ENCODE assay signal across 14 mouse cellular contexts in the genomic region with DNA sequence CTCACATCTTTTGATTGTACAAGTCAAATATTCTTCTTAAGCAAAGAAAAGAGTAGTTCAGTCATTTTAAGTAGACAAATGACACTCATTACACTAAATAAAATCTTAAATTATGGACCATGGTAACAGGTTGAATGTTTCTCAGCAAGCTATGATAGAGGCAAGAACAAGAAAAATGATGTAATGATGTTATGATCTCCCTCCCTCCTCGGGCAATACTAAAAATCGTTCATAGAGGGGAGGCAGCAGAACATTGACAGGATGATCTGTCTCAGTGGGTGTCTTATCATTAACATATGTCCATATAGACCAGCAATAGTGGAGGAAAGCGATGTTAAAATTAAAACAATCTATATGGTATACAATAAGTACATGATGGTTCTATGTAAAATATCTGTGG. TPM values are rescaled to one million over a fixed set of nuclear protein-coding genes. Genes with fewer than 3 reads are reported as not detected.
DNase-seq lines count a peak whose midpoint lies in the region; ATAC-seq lines count a peak whose summit lies in the region.
"Had no signal": no experiment of that assay in that cellular context is flagged by ENCODE, and none has a peak within 500 bp of the region (broad histone marks: within the 10 kb centered on the region; RNA-seq: fewer than 3 reads in every experiment).

No protein-coding gene starts in this region.

- no peaks in the 10 kb centered on the region for H3K9me3 ChIP-seq in forebrain, embryonic 12.5 days
- H3K9me3 ChIP-seq in hindbrain, embryonic 16.5 days (ENCODE audit: control insufficient read depth, low read length): no peaks in the 10 kb centered on the region
- H3K9me3 ChIP-seq in neural tube, embryonic 14.5 days (ENCODE audit: control insufficient read depth, low read length): no peaks in the 10 kb centered on the region
- no peaks in the 10 kb centered on the region for H3K9me3 ChIP-seq in kidney, embryonic 14.5 days (ENCODE audit: control insufficient read depth, low read length)
- H3K9me3 ChIP-seq: embryonic facial prominence, embryonic 12.5 days; liver, embryonic 13.5 days had no signal

- whole genome bisulfite sequencing in forebrain, embryonic 12.5 days: 70% methylated on average over 3 of the region's 3 CpGs
- 23% methylated on average over 3 of the region's 3 CpGs for WGBS in hindbrain, embryonic 16.5 days
- WGBS in neural tube, embryonic 14.5 days: 49% methylated on average over 3 of the region's 3 CpGs
- 83% methylated on average over 3 of the region's 3 CpGs for WGBS in kidney, embryonic 14.5 days

- intact Hi-C loops in left cerebral cortex, postnatal 14 days (cut with DNase I): loop anchor here (5.0 kb wide), 3 partner anchors 81 to 219 kb away; no protein-coding TSS in a partner anchor

- H3K27me3 ChIP-seq in forebrain, embryonic 12.5 days: no peaks in the 10 kb centered on the region
- no peaks in the 10 kb centered on the region for H3K27me3 ChIP-seq in hindbrain, embryonic 16.5 days (replicated peaks; ENCODE audit: control insufficient read depth, insufficient read depth, low read length)
- H3K27me3 ChIP-seq in neural tube, embryonic 14.5 days (ENCODE audit: control insufficient read depth, insufficient read depth, low read length): no peaks in the 10 kb centered on the region
- H3K27me3 ChIP-seq in kidney, embryonic 14.5 days (ENCODE audit: control insufficient read depth, insufficient read depth, low read length): no peaks in the 10 kb centered on the region
- H3K27me3 ChIP-seq: embryonic facial prominence, embryonic 12.5 days; liver, embryonic 13.5 days had no signal

- H3K9ac ChIP-seq in forebrain, embryonic 12.5 days: no peak overlapping the region
- peak overlapping the region; percentile 57 for H3K9ac ChIP-seq in hindbrain, embryonic 16.5 days (ENCODE audit: low read depth, low read length)
- peak overlapping the region; percentile 54 for H3K9ac ChIP-seq in neural tube, embryonic 14.5 days (replicated peaks; ENCODE audit: low read depth, low read length)
- H3K9ac ChIP-seq in kidney, embryonic 14.5 days (ENCODE audit: low read depth, low read length): no peak overlapping the region
- H3K9ac ChIP-seq: embryonic facial prominence, embryonic 12.5 days; liver, embryonic 13.5 days had no signal

- no peak overlapping the region for H3K27ac ChIP-seq in forebrain, embryonic 12.5 days
- H3K27ac ChIP-seq in hindbrain, embryonic 16.5 days (ENCODE audit: low read depth, low read length): no peak overlapping the region
- no peak overlapping the region for H3K27ac ChIP-seq in neural tube, embryonic 14.5 days (ENCODE audit: low read depth, low read length)
- no peak overlapping the region for H3K27ac ChIP-seq in kidney, embryonic 14.5 days (ENCODE audit: low read depth, low read length)
- H3K27ac ChIP-seq: embryonic facial prominence, embryonic 12.5 days; liver, embryonic 13.5 days had no signal

- no peaks in the 10 kb centered on the region for H3K36me3 ChIP-seq in forebrain, embryonic 12.5 days (replicated peaks)
- H3K36me3 ChIP-seq in hindbrain, embryonic 16.5 days (ENCODE audit: control insufficient read depth, insufficient read depth, low read length): no peaks in the 10 kb centered on the region
- H3K36me3 ChIP-seq in neural tube, embryonic 14.5 days (ENCODE audit: control insufficient read depth, insufficient read depth, low read length): no peaks in the 10 kb centered on the region
- H3K36me3 ChIP-seq in kidney, embryonic 14.5 days (ENCODE audit: control insufficient read depth, insufficient read depth, low read length): no peaks in the 10 kb centered on the region
- H3K36me3 ChIP-seq: embryonic facial prominence, embryonic 12.5 days; liver, embryonic 13.5 days had no signal

- DNase-seq in left cerebral cortex, postnatal 14 days (ENCODE audit: low spot score in 2 of 2): peak; percentile 37 to 52
- DNase-seq in left cerebral cortex, adult 11 months (ENCODE audit: low spot score): no peak
- no peak for DNase-seq in spleen, adult 18-20 months
- no peak for DNase-seq in embryo, embryonic 10.5 days (ENCODE audit: low spot score)
- DNase-seq: heart, postnatal 14 days; kidney, adult 18-20 months; liver, embryonic 13.5 days; lung, postnatal 36 days had no signal

- H3K4me1 ChIP-seq in forebrain, embryonic 12.5 days: peaks cover 10% of the 10 kb centered on the region
- H3K4me1 ChIP-seq in hindbrain, embryonic 16.5 days (ENCODE audit: control insufficient read depth, insufficient read depth, low read depth, low read length): peaks cover 4% of the 10 kb centered on the region
- peaks cover 8% of the 10 kb centered on the region; the same call in 1 of the 2 replicates for H3K4me1 ChIP-seq in neural tube, embryonic 14.5 days (ENCODE audit: control insufficient read depth, insufficient read depth, low read length)
- no peaks in the 10 kb centered on the region for H3K4me1 ChIP-seq in kidney, embryonic 14.5 days (ENCODE audit: control insufficient read depth, insufficient read depth, low read length)
- H3K4me1 ChIP-seq: embryonic facial prominence, embryonic 12.5 days; liver, embryonic 13.5 days had no signal

- H3K4me2 ChIP-seq in forebrain, embryonic 12.5 days: peak overlapping the region; percentile 43
- H3K4me2 ChIP-seq in hindbrain, embryonic 16.5 days (ENCODE audit: low read length): peak overlapping the region; percentile 43
- H3K4me2 ChIP-seq in neural tube, embryonic 14.5 days (ENCODE audit: low read depth, low read length): peak overlapping the region; percentile 51
- H3K4me2 ChIP-seq in kidney, embryonic 14.5 days (replicated peaks; ENCODE audit: low read depth, low read length): no peak overlapping the region
- H3K4me2 ChIP-seq: embryonic facial prominence, embryonic 12.5 days; liver, embryonic 13.5 days had no signal

- peak overlapping the region; percentile 34 for H3K4me3 ChIP-seq in forebrain, embryonic 12.5 days (replicated peaks)
- peak overlapping the region; percentile 47 for H3K4me3 ChIP-seq in hindbrain, embryonic 16.5 days (ENCODE audit: low read length)
- peak overlapping the region; percentile 49 for H3K4me3 ChIP-seq in neural tube, embryonic 14.5 days (ENCODE audit: low read depth, low read length)
- no peak overlapping the region for H3K4me3 ChIP-seq in kidney, embryonic 14.5 days (ENCODE audit: low read length)
- H3K4me3 ChIP-seq: embryonic facial prominence, embryonic 12.5 days; liver, embryonic 13.5 days had no signal

- no peak for ATAC-seq in forebrain, embryonic 12.5 days (ENCODE audit: low FRiP score)
- ATAC-seq in hindbrain, embryonic 16.5 days: no peak
- no peak for ATAC-seq in neural tube, embryonic 14.5 days (ENCODE audit: low read depth)
- ATAC-seq in kidney, embryonic 14.5 days (ENCODE audit: low FRiP score, low TSS enrichment): no peak

RNA-seq across cellular contexts. Expression of gene Gpm6a, which starts 2.1 kb away (rescaled TPM):
- total RNA-seq in left cerebral cortex, postnatal 14 days (2021): 1,000 to 10,000 TPM; 1,368 to 1,391 TPM
- 207 and 219 TPM in 2 replicates for polyA plus RNA-seq in forebrain, embryonic 12.5 days (2016; fragmentation: Nextera tagmentation; extraction: Ambion mirVana)
- polyA plus RNA-seq in hindbrain, embryonic 16.5 days (2015; fragmentation: Nextera tagmentation; extraction: Ambion mirVana): 545 and 587 TPM in 2 replicates
- 484 and 610 TPM in 2 replicates for polyA plus RNA-seq in neural tube, embryonic 14.5 days (2014; fragmentation: Nextera tagmentation; extraction: Ambion mirVana)
- polyA plus RNA-seq in kidney, embryonic 14.5 days (2014; fragmentation: Nextera tagmentation; extraction: Ambion mirVana): 6.8 and 11.0 TPM in 2 replicates
- total RNA-seq: granulocyte monocyte progenitor cell, adult 5-6 weeks had no signal

Comparison
In these comparisons a context has a peak if more than half of its experiments do, and no peak if none do; other contexts are left out.
1. DNase-seq: peak in left cerebral cortex, postnatal 14 days (2 of 2); none in left cerebral cortex, adult 11 months (single experiment), spleen, adult 18-20 months (0 of 2) and embryo, embryonic 10.5 days (single experiment).
2. H3K9ac ChIP-seq: peak in hindbrain, embryonic 16.5 days (single experiment) and neural tube, embryonic 14.5 days (single experiment); none in forebrain, embryonic 12.5 days (single experiment) and kidney, embryonic 14.5 days (single experiment).
3. RNA of gene Gpm6a, which starts 2.1 kb away (polyA plus RNA-seq): 484 to 610 TPM in neural tube, embryonic 14.5 days, 545 to 587 TPM in hindbrain, embryonic 16.5 days and 207 to 219 TPM in forebrain, embryonic 12.5 days; 6.8 to 11.0 TPM in kidney, embryonic 14.5 days; every median in the first group is over 10 times any median in the second.